Mouse (Mus musculus) midbrain, postnatal 0 days (tissue): Measurements from ENCODE around the gene Hdac4. TPM values are rescaled to one million over a fixed set of nuclear protein-coding genes. Genes with fewer than 3 reads are reported as not detected.

Source experiments
- ATAC-seq: fragments of 200-750 bp; cut with Nextera tagmentation; 2 replicates; pipeline ENCODE4 v1.8.0; 2017; ENCODE audit warnings: moderate number of reproducible peaks, mild to moderate bottlenecking, moderate TSS enrichment, moderate library complexity; ENCODE audit not compliant: low FRiP score
- DNase-seq: peaks from one replicate; pipeline ENCODE4 v3.0.0-alpha.2; 2015; ENCODE audit warnings: low spot score
- H3K27ac ChIP-seq: fragments of 300-500 bp; sonication (generic); 2 replicates; pipeline ENCODE4 v1.5.1; 2014; ENCODE audit warnings: low read depth, mild to moderate bottlenecking, low read length, mixed read lengths
- H3K27me3 ChIP-seq: fragments of 300-500 bp; sonication (generic); 2 replicates; pipeline ENCODE4 v1.6.1; 2014; ENCODE audit warnings: low read length, control low read depth, mixed read lengths; ENCODE audit not compliant: insufficient read depth
- H3K36me3 ChIP-seq: fragments of 300-500 bp; sonication (generic); 2 replicates; pipeline ENCODE4 v1.6.1; 2014; ENCODE audit warnings: low read length, control low read depth, mixed read lengths; ENCODE audit not compliant: insufficient read depth
- H3K4me1 ChIP-seq: fragments of 300-500 bp; sonication (generic); 2 replicates; pipeline ENCODE4 v1.6.1; 2014; ENCODE audit warnings: mild to moderate bottlenecking, control low read depth, antibody characterized with exemption, low read length, mixed read lengths; ENCODE audit not compliant: insufficient read depth
- H3K4me2 ChIP-seq: fragments of 300-500 bp; sonication (generic); 2 replicates; pipeline ENCODE4 v1.6.1; 2014; ENCODE audit warnings: low read depth, mild to moderate bottlenecking, low read length, mixed read lengths; ENCODE audit not compliant: poor library complexity, severe bottlenecking
- H3K4me3 ChIP-seq: fragments of 300-500 bp; sonication (generic); 2 replicates; pipeline ENCODE4 v1.5.1; 2014; ENCODE audit warnings: low read depth, mild to moderate bottlenecking, low read length, moderate library complexity
- H3K9ac ChIP-seq: fragments of 300-500 bp; sonication (generic); replicated peaks from 2 replicates; pipeline ENCODE4 v1.6.1; 2014; ENCODE audit warnings: mild to moderate bottlenecking, low read length, moderate library complexity, mixed read lengths; ENCODE audit not compliant: poor library complexity, severe bottlenecking
- H3K9me3 ChIP-seq: fragments of 300-500 bp; sonication (generic); 2 replicates; pipeline ENCODE4 v1.6.1; 2016; ENCODE audit warnings: low read length, control low read depth
- CTCF ChIP-seq: IDR thresholded peaks from 2 replicates; pipeline ENCODE4 v1.5.1; 2016; ENCODE audit warnings: antibody characterized with exemption, mild to moderate bottlenecking
- WGBS: fragments of 180-500 bp; shearing (Covaris S2); extraction: QIAGEN DNeasy Blood & Tissue Kit; methylation state at CpG from one replicate; pipeline ENCODE4 v1.1.7; 2014; 5-methylcytosine and 5-hydroxymethylcytosine counted together
- polyA plus RNA-seq: library from polyadenylated mRNA; unstranded; fragments of >200 nt; fragmentation: Nextera tagmentation; extraction: Ambion mirVana; gene quantifications from 2 replicates; pipeline ENCODE4 v1.2.1, GENCODE M21; 2015
- total RNA-seq: library from RNA; depleted of rRNA; stranded (reverse); fragments of >200 nt; gene quantifications from 2 replicates; pipeline ENCODE4 v1.2.3, GENCODE M21; 2014

Hdac4 gene
- total and polyA plus RNA-seq, 2 experiments from 2014 or later = 18.1 to 51.8 TPM

DNA sequence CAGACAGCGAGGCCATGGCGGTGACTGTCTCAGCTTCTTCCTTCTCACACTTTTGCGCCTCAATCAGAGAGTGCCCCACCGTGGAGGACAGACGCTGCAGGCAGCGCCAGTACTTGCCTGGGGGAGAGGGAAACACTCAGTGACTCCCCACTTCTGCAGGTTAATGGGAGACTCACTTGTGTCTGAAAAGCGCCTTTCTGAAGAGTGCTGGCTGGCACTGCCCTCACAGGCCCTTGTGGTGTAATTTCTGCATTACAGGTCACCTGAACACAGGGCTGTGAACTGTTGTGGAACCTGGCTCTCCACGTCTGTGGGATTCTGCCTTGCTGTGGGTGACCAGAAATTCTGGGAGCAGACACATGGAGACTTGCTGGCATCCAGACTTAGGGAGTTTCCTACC lies 261.8 kb downstream of the Hdac4 start:
- Histone ChIP-seq H3K36me3 (peaks cover 38% of the 10 kb centered on the region), H3K4me2 (no peak overlapping the region), H3K4me3 (no peak overlapping the region), H3K4me1 (no peaks in the 10 kb centered on the region), H3K27me3 (no peaks in the 10 kb centered on the region), H3K9me3 (no peaks in the 10 kb centered on the region), H3K27ac (no peak overlapping the region), H3K9ac (no peak overlapping the region)
- peak; percentile 16; the same call in 1 of the 2 replicates for TF ChIP-seq CTCF
- 82% methylated on average over 8 of the region's 8 CpGs for WGBS
- ATAC-seq (no peak), DNase-seq (no peak)

GRCm38 (mm10) chr1:91932221-91932620 lies 263.3 kb downstream of the Hdac4 start:
- no peak for TF ChIP-seq CTCF
- Histone ChIP-seq H3K9me3 (no peaks in the 10 kb centered on the region), H3K4me1 (no peaks in the 10 kb centered on the region), H3K27me3 (no peaks in the 10 kb centered on the region), H3K27ac (no peak overlapping the region), H3K36me3 (peaks cover 38% of the 10 kb centered on the region), H3K4me3 (no peak overlapping the region), H3K9ac (no peak overlapping the region), H3K4me2 (no peak overlapping the region)
- WGBS = 92% methylated on average over 12 of the region's 12 CpGs
- DNase-seq (no peak), ATAC-seq (no peak)

DNA sequence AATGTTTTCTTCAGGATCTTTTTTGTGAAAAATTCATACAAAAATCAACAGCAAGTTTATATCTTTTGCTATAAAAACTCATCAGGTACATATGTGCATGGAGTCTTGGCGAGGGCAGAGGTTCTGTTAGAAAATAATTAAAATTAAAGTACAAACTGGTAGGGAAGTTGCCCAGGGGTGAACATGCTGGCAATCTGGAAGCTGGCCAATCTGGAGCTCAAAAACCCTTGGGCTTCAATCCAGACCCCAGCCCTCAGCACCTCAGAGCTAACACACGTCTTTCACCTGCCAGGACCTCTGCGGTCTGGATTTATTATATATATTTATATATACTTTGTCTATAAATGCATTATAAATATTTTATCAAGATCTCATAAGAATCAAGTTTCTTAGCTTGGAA lies 263.7 kb downstream of the Hdac4 start:
- DNase-seq = no peak
- Histone ChIP-seq H3K36me3 (peaks cover 38% of the 10 kb centered on the region), H3K9ac (no peak overlapping the region), H3K9me3 (no peaks in the 10 kb centered on the region), H3K27me3 (no peaks in the 10 kb centered on the region), H3K4me3 (no peak overlapping the region), H3K27ac (no peak overlapping the region), H3K4me2 (no peak overlapping the region), H3K4me1 (no peaks in the 10 kb centered on the region)
- ATAC-seq = no peak
- no peak for TF ChIP-seq CTCF
- 79% methylated on average over 3 of the region's 3 CpGs for WGBS

DNA sequence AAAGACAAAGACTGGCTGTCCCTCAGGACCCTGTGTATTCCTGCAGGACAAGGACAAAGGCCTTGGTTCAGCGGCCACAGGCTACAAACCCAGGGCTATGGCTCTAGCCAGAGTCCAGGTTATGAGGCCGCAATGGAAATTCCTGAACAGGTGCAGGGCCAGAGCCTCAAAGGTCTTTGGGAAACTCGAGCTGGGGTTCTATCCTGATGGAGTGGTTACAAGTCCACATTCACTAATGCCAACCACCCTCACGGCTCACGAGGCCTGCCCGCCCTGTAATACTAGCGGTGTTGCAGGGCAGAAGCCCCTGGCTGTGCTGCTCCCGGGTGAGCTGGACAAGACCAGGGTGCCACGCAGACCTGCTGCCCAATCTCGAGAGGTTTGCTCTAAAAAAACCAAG lies 264.3 kb downstream of the Hdac4 start:
- TF ChIP-seq CTCF = no peak
- H3K4me3 ChIP-seq = no peak overlapping the region
- no peak overlapping the region for H3K9ac ChIP-seq
- H3K36me3 ChIP-seq = peaks cover 38% of the 10 kb centered on the region
- no peaks in the 10 kb centered on the region for H3K9me3 ChIP-seq
- H3K27ac ChIP-seq = no peak overlapping the region
- H3K27me3 ChIP-seq = no peaks in the 10 kb centered on the region
- DNase-seq = no peak
- no peak for ATAC-seq
- H3K4me2 ChIP-seq = no peak overlapping the region
- no peaks in the 10 kb centered on the region for H3K4me1 ChIP-seq
- WGBS = 95% methylated on average over 10 of the region's 10 CpGs

DNA sequence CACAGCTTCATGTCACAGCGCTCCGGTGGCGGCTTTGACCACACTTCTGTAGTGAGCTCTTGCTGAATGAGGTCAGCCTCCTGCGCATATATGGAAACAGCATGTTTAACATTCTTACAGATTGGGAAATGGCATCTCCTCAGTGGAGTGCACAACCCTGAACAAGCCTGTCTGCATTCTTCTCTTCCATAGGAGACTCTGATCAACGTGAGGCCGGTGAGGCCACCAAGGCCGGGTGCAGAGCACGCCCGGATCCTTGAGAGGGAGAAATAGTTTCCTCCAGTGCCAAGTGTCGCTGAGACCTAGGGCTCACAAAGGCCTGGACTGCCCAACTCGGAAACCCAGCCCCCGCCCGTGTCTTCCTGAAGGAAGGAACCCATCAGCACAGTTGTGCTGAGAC lies 266.4 kb downstream of the Hdac4 start:
- Histone ChIP-seq H3K4me2 (no peak overlapping the region), H3K9ac (no peak overlapping the region), H3K36me3 (peaks cover 29% of the 10 kb centered on the region), H3K9me3 (no peaks in the 10 kb centered on the region), H3K4me3 (no peak overlapping the region), H3K4me1 (no peaks in the 10 kb centered on the region), H3K27me3 (no peaks in the 10 kb centered on the region), H3K27ac (no peak overlapping the region)
- no peak for DNase-seq
- ATAC-seq = no peak
- 92% methylated on average over 13 of the region's 13 CpGs for WGBS
- TF ChIP-seq CTCF = no peak

DNA sequence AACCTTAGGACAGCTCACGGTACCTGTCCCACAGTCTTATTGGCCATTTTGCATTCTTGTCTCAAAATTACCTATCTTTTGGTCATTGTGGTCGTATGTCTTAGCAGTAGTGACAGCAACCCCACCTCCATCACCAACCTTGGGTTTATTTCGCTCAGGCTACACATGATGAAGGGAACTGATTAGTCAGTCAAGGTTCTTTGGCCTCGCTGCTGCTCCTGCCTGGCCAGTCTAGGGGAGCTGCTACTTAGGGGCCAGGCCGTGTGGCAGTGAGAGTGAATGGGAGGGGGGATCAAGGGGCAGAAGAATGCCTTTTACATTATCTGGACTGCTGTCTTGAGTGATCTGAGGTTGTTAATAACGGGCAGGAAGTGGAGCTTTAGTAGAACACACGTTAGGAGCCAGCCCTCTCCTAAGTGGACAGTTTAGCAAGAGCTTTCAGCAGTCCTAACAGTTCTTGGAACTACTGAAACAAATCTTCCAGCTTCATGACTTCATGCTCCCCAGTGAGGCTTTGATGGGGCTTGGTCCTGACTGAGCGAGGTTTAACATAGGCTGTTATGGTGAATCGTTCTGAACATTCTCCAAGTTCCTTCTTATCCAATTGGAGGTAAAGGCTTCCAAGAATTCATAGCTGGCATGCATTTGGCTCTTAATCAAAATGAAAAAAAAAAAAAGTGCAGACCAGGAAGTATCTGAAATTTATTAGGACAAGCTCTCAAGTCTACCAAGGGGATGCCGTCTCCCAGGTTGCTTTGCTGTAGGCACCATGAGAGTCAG lies 267.8 kb downstream of the Hdac4 start:
- H3K27ac ChIP-seq = no peak overlapping the region
- no peak overlapping the region for H3K4me3 ChIP-seq
- no peak overlapping the region for H3K4me2 ChIP-seq
- no peak for TF ChIP-seq CTCF
- ATAC-seq (no peak), DNase-seq (no peak)
- H3K27me3 ChIP-seq = no peaks in the 10 kb centered on the region
- no peaks in the 10 kb centered on the region for H3K4me1 ChIP-seq
- H3K9ac ChIP-seq = no peak overlapping the region
- WGBS = 88% methylated on average over 10 of the region's 10 CpGs
- H3K36me3 ChIP-seq = peaks cover 16% of the 10 kb centered on the region
- no peaks in the 10 kb centered on the region for H3K9me3 ChIP-seq
